Mouse (Mus musculus) cerebellum, adult 2 months (tissue): Measurements from ENCODE around the gene Fam186a. TPM values are rescaled to one million over a fixed set of nuclear protein-coding genes. Genes with fewer than 3 reads are reported as not detected.
"Not testable (repeated sequence)": the region's sequence is repeated elsewhere in the genome, so short reads cannot be mapped to it uniquely, and the experiment has no call there.

Experiments
- DNase-seq, 2 experiments: peaks; one replicate each; pipeline ENCODE4 v3.0.0; 2021
- H3K27ac ChIP-seq: fragments of 200-500 bp; 2 replicates; pipeline ENCODE4 v1.5.1; 2012; ENCODE audit warnings: low read length, control low read depth, inconsistent platforms; ENCODE audit not compliant: insufficient read depth
- H3K27me3 ChIP-seq: fragments of 200-500 bp; 2 replicates; pipeline ENCODE4 v1.6.1; 2012; ENCODE audit warnings: inconsistent platforms, mild to moderate bottlenecking, low read length, moderate library complexity; ENCODE audit not compliant: control insufficient read depth, insufficient read depth
- H3K4me1 ChIP-seq: fragments of 200-500 bp; 2 replicates; pipeline ENCODE4 v1.6.1; 2011; ENCODE audit warnings: low read length; ENCODE audit not compliant: control insufficient read depth, insufficient read depth
- H3K4me3 ChIP-seq: fragments of 200-500 bp; replicated peaks from 2 replicates; pipeline ENCODE3; 2011; ENCODE audit warnings: mild to moderate bottlenecking, low read depth, low read length, control low read depth; ENCODE audit not compliant: insufficient read depth
- CTCF ChIP-seq: fragments of 200-500 bp; IDR thresholded peaks from 2 replicates; pipeline ENCODE4 v1.5.1; 2011; ENCODE audit warnings: low read depth, mild to moderate bottlenecking, control low read depth, low read length, moderate library complexity, borderline replicate concordance; ENCODE audit not compliant: insufficient read depth
- POLR2A ChIP-seq: fragments of 200-500 bp; IDR thresholded peaks from 2 replicates; pipeline ENCODE4 v1.6.1; 2011; ENCODE audit warnings: low read length, control low read depth, borderline replicate concordance; ENCODE audit not compliant: insufficient read depth
- WGBS: fragments of 180-500 bp; shearing (Covaris S2); methylation state at CpG from one replicate; pipeline ENCODE4 v1.1.7; 2018; 5-methylcytosine and 5-hydroxymethylcytosine counted together
- polyA plus RNA-seq: library from polyadenylated mRNA; depleted of rRNA; stranded (reverse); fragments of >200 nt; gene quantifications from 2 replicates; pipeline ENCODE4 v1.2.3, GENCODE M21; 2012

The Fam186a gene
- polyA plus RNA-seq, 1 experiment: 0.05 TPM

DNA sequence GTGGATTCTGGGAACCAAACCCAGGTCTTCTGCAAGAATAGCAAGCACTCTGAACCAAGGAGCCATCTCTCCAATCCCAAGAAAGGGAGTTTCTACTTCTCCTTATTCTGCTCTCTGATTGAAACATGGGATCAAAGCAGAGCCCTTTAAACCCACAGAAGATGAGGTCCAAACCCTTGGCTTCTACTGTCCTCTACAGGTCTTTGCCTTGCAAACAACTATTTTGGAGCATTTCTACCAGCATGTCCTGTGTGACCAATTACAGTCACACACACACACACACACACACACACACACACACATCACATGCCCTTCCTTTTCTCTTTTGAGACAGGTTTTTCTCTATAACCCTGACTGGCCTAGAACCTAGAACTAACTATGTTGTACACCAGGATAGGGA, 70.2 kb downstream of the Fam186a start:
- no peaks in the 10 kb centered on the region for H3K27me3 ChIP-seq
- TF ChIP-seq CTCF: no peak
- TF ChIP-seq POLR2A: no peak
- no peak for DNase-seq
- H3K4me1 ChIP-seq: no peaks in the 10 kb centered on the region
- no peak overlapping the region for H3K4me3 ChIP-seq
- H3K27ac ChIP-seq: no peak overlapping the region

- no peak overlapping the region for H3K4me3 ChIP-seq
- H3K27ac ChIP-seq: no peak overlapping the region
- no peak for DNase-seq
- WGBS: 73% methylated on average over 3 of the region's 3 CpGs
- H3K27me3 ChIP-seq: no peaks in the 10 kb centered on the region
- H3K4me1 ChIP-seq: no peaks in the 10 kb centered on the region
- TF ChIP-seq POLR2A (no peak), CTCF (no peak)
Measured at GRCm38 (mm10) chr15:99891355-99891754, 75.5 kb downstream of the Fam186a start.

GRCm38 (mm10) chr15:99890412-99891236, 76.2 kb downstream of the Fam186a start:
- H3K27ac ChIP-seq: no peak overlapping the region
- WGBS: 58% methylated on average over 19 of the region's 19 CpGs

DNA sequence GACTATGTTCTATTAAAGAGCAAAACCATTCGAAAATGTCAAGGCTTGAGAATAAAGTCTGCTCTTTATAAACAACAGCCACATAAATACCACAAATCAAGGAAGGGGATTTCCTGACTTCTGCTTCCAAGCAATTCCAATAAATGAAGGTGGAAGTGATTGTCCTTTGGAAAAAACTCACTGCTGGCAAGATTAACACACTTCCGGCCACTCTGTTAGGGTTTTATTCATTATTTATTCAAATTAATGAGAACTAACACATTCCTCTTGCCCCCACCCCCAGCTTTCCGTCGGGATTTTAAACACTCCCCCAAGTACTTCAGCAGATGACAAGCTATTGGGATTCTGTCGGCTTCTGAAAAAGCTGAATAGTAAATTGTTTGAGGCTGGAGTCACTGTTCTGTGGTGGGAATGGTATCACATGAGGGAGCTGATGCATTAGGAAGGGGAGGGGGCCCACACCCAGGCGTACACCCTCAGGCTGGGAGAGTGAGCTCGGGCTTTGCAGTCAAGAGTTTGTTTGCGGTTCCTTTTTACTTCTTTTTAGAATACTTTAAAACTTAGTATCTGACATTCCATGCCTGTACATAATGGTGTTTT, 77.5 kb downstream of the Fam186a start:
- no peak overlapping the region for H3K4me3 ChIP-seq
- no peak for DNase-seq
- 52% methylated on average over 8 of the region's 8 CpGs for WGBS
- TF ChIP-seq POLR2A (no peak), CTCF (no peak)
- H3K4me1 ChIP-seq: no peaks in the 10 kb centered on the region
- no peak overlapping the region for H3K27ac ChIP-seq
- H3K27me3 ChIP-seq: no peaks in the 10 kb centered on the region

More at GRCm38 (mm10) chr15:99890412-99891236, 76.2 kb downstream of the Fam186a start:
- Histone ChIP-seq H3K4me1 (no peaks in the 10 kb centered on the region), H3K27me3 (no peaks in the 10 kb centered on the region), H3K4me3 (no peak overlapping the region)
- no peak for DNase-seq
- TF ChIP-seq POLR2A (no peak), CTCF (no peak)

DNA sequence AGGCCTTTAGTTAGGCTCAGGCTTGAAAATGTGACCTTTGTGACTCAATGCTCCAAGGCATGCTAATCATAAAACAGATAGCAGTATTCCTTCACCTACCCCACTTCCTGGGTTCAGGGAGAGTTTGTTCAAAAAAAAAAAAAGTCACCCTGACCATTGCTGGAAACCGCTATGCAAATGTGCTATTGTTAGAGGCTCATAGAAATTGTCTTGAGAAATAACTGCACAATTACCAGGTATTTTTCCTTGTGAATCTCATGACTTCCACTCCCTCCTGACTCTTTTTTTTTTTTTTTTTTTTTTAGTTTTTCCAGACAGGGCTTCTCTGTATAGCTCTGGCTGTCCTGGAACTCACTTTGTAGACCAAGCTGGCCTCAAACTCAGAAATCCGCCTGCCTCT, 79.7 kb downstream of the Fam186a start:
- not testable (repeated sequence) for H3K4me3 ChIP-seq, H3K27me3 ChIP-seq, DNase-seq, H3K4me1 ChIP-seq, H3K27ac ChIP-seq
- 99% methylated on average over 2 of the region's 2 CpGs for WGBS

GRCm38 (mm10) chr15:99884038-99884437, 82.8 kb downstream of the Fam186a start:
- WGBS: 87% methylated on average over 12 of the region's 12 CpGs
- Histone ChIP-seq H3K4me3 (no peak overlapping the region), H3K27me3 (no peaks in the 10 kb centered on the region), H3K27ac (no peak overlapping the region), H3K4me1 (no peaks in the 10 kb centered on the region)
- DNase-seq: no peak
- TF ChIP-seq POLR2A (no peak), CTCF (no peak)

DNA sequence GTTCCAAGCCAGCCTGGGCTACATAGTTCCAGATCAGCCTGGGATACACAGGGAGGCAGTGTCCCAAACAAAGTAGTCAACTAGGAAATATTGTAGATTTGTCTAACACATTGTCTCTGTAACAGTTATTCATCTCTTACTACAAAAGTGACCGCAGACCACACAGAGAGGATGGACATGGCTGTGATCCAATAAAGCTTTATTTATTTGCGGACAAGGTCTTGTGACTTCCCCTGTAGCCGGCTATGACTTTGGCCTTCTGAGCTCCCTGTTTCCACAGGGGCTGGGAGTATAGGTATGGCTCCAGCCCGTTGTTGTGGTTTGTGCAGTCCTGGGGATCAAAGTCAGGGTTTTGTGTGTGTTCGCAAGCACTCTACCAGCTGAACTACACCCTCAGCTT, 88.3 kb downstream of the Fam186a start:
- DNase-seq: no peak
- 85% methylated on average over 5 of the region's 5 CpGs for WGBS
- TF ChIP-seq CTCF (no peak), POLR2A (no peak)
- no peak overlapping the region for H3K4me3 ChIP-seq
- no peaks in the 10 kb centered on the region for H3K27me3 ChIP-seq
- no peak overlapping the region for H3K27ac ChIP-seq
- H3K4me1 ChIP-seq: no peaks in the 10 kb centered on the region; the same call in 1 of the 2 replicates

- Histone ChIP-seq H3K27ac (0 out of 2 replicates have a peak within 1 kb of the TSS, but pooled peaks have one; percentile 9), H3K4me3 (peak within 1 kb of the TSS; percentile 75), H3K27me3 (no peaks in the 10 kb centered on the region), H3K4me1 (no peaks in the 10 kb centered on the region; the same call in 1 of the 2 replicates)
- under 1% methylated on average over 38 of the region's 38 CpGs for WGBS
- DNase-seq: peak; percentile 83 to 86
- TF ChIP-seq POLR2A (peak; percentile 63), CTCF (no peak)
Measured at GRCm38 (mm10) chr15:99875334-99875869, 91.5 kb downstream of the Fam186a start, which contains the start of gene Lima1. Gene Lima1, minus strand, starts transcription at chr15:99875456.
